Mouse (Mus musculus): ENCODE measurements at regions not wholly inside any gene's neighbourhood (a gene's known extent, or its start where the extent isn't known, plus 50 kb on each side); places are given as distances from the start of the nearest gene placed in this dataset.

DNA sequence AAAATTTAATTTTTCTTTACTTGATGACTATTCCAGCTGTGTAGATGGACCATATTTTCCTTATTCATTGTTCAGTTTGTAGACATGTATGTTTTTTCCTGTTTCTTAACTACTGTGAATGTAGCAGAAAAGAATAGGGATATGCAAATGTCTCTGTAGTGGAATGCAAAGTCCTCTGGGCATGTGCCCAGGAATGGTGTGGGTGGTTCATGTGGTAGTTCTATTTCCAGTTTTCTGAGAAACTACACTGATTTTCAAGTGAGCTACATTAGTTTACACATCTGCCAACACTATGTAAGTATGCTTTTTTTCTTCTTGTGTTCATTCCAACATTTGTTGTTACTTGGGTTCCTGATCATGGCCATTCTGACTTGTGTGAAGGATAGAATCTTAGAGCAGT, 628.0 kb downstream of the Plod2 start:
- no peaks in the 10 kb centered on the region for H3K4me1 ChIP-seq (replicated peaks)
- H3K4me3 ChIP-seq, result no peak overlapping the region
- no peak for ATAC-seq (replicated peaks; ENCODE audit: insufficient number of reproducible peaks, insufficient read depth, low FRiP score, low read depth)
- H3K36me3 ChIP-seq, result no peaks in the 10 kb centered on the region
- H3K4me2 ChIP-seq, result no peak overlapping the region
- no peaks in the 10 kb centered on the region for H3K9me3 ChIP-seq (replicated peaks)
- H3K27ac ChIP-seq, result no peak overlapping the region
- H3K27me3 ChIP-seq, result no peaks in the 10 kb centered on the region
- no peak overlapping the region for H3K9ac ChIP-seq

DNA sequence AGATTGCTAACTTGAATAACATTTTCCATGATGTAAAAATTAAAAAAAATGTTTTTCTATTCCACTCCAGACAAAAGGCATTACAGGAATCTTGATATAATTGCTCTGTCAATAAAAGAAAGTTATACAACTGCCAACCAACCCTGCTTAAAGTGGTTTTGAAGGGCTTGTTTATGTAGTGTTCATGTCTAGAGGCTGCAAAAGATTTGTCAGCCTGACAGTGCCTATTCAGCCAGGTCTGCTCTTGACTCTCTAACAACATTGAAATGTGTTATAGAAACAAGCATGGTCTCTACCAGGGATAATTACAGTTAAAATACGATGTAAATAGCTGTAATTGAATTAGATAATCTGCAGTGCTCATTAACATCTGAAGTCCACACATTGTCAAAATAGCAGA, 644.6 kb downstream of the Plod2 start:
- H3K27ac ChIP-seq, result no peak overlapping the region
- H3K27me3 ChIP-seq, result no peaks in the 10 kb centered on the region
- WGBS, result 55% methylated on average over 1 of the region's 1 CpGs
- no peak overlapping the region for H3K4me3 ChIP-seq
- no peak for ATAC-seq (replicated peaks; ENCODE audit: insufficient number of reproducible peaks, insufficient read depth, low FRiP score, low read depth)
- no peaks in the 10 kb centered on the region for H3K9me3 ChIP-seq (replicated peaks)
- no peaks in the 10 kb centered on the region for H3K36me3 ChIP-seq
- H3K9ac ChIP-seq, result no peak overlapping the region
- no peaks in the 10 kb centered on the region for H3K4me1 ChIP-seq (replicated peaks)
- H3K4me2 ChIP-seq, result no peak overlapping the region

GRCm38 (mm10) chr9:93232562-93232961, 690.5 kb downstream of the Plod2 start:
- Histone ChIP-seq H3K27me3 (no peaks in the 10 kb centered on the region), H3K36me3 (no peaks in the 10 kb centered on the region), H3K4me3 (no peak overlapping the region), H3K27ac (no peak overlapping the region), H3K9ac (no peak overlapping the region), H3K9me3 (replicated peaks) (no peaks in the 10 kb centered on the region), H3K4me2 (no peak overlapping the region), H3K4me1 (replicated peaks) (no peaks in the 10 kb centered on the region)
- ATAC-seq (replicated peaks; ENCODE audit: insufficient number of reproducible peaks, insufficient read depth, low FRiP score, low read depth), result no peak

DNA sequence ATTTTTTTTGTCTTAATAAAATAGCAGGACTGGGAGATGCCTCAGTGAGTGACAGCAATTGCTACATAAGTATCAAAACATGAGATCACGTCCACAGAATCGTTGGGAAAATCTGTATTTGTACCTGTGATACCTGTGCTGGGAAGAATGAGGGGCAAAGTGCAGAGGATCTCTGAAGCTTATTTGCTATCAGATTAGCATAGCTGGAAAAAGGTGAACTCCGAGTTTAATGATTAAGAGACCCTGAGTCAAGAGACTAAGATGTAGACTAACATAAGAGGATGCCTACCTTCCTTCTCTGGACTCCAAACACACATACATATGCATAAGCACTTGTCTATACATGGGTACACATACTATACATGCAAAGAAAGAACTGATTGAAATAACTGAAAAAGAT, 710.1 kb downstream of the Plod2 start:
- Histone ChIP-seq H3K36me3 (no peaks in the 10 kb centered on the region), H3K4me2 (no peak overlapping the region), H3K27ac (no peak overlapping the region), H3K4me1 (replicated peaks) (no peaks in the 10 kb centered on the region), H3K9me3 (replicated peaks) (no peaks in the 10 kb centered on the region), H3K4me3 (no peak overlapping the region), H3K27me3 (no peaks in the 10 kb centered on the region), H3K9ac (no peak overlapping the region)
- ATAC-seq (replicated peaks; ENCODE audit: insufficient number of reproducible peaks, insufficient read depth, low FRiP score, low read depth), result no peak
- 73% methylated on average over 3 of the region's 3 CpGs for WGBS

DNA sequence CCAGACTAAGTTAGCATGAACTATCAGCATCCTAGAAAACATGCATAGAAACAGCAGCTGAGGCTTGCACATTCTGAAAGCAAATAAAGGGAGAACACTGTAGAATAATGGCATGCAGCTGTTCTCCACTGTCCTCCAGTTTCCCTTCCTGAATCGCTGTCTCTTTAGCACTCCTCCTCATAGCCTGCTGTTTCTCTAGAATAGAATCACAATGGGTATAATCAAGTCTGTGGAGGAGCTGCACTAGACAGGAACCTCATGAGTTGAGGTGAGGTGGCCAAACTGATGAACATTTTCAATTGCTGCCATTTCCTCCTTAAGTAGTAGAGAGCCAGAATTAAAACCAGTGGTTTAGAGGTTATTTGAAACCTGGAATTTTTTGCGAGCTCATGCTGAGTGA, 755.3 kb downstream of the Plod2 start:
- Histone ChIP-seq H3K27ac (no peak overlapping the region), H3K4me3 (no peak overlapping the region), H3K4me2 (no peak overlapping the region), H3K36me3 (no peaks in the 10 kb centered on the region), H3K9me3 (replicated peaks) (no peaks in the 10 kb centered on the region), H3K4me1 (replicated peaks) (no peaks in the 10 kb centered on the region), H3K27me3 (no peaks in the 10 kb centered on the region), H3K9ac (no peak overlapping the region)
- ATAC-seq (replicated peaks; ENCODE audit: insufficient number of reproducible peaks, insufficient read depth, low FRiP score, low read depth), result no peak
- 68% methylated on average over 2 of the region's 2 CpGs for WGBS

GRCm38 (mm10) chr9:93306753-93307152, 764.7 kb downstream of the Plod2 start:
- no peaks in the 10 kb centered on the region for H3K36me3 ChIP-seq
- H3K27ac ChIP-seq, result no peak overlapping the region
- H3K4me1 ChIP-seq (replicated peaks), result no peaks in the 10 kb centered on the region
- no peak overlapping the region for H3K4me3 ChIP-seq
- WGBS, result 60% methylated on average over 2 of the region's 2 CpGs
- no peak for ATAC-seq (replicated peaks; ENCODE audit: insufficient number of reproducible peaks, insufficient read depth, low FRiP score, low read depth)
- H3K9me3 ChIP-seq (replicated peaks), result no peaks in the 10 kb centered on the region
- H3K9ac ChIP-seq, result no peak overlapping the region
- H3K27me3 ChIP-seq, result no peaks in the 10 kb centered on the region
- H3K4me2 ChIP-seq, result no peak overlapping the region

DNA sequence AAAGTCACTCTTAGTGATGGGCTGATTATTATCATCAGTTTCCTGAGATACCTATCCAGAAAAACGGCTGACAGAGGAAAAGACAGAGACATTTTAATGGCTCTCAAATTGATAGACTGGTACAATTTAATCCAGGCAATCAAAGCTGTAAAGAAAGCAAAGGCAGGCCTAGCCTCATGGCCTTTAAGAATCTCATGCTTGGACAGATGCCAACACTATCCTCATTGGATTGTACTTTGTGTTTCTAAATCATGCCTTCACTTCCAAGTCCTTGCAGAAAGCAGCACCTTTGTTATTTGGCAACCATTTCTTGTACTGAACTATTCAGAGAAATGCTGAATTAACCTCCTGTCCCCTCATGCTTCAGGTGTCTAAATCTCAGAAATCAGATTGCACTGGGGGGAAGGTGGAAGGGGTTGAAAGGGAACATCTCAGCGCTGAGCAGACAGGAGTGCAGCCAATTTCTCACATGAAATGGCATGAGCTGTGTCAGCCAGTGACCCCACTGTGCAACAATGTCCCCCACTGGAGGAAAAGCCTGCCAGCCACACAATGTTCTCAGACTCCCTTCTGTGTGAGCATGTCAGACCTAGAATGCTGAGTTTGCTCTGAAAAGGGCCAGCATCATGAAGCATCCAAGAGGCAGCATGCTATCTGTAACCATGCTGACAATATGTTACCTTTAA, 787.1 kb downstream of the Plod2 start:
- no peak overlapping the region for H3K9ac ChIP-seq
- whole genome bisulfite sequencing, result 45% methylated on average over 2 of the region's 2 CpGs
- H3K4me1 ChIP-seq (replicated peaks), result no peaks in the 10 kb centered on the region

More for the DNA sequence above, 787.1 kb downstream of the Plod2 start:
- ATAC-seq (replicated peaks; ENCODE audit: insufficient number of reproducible peaks, insufficient read depth, low FRiP score, low read depth), result no peak
- H3K4me3 ChIP-seq, result no peak overlapping the region
- H3K4me2 ChIP-seq, result no peak overlapping the region
- H3K27me3 ChIP-seq, result no peaks in the 10 kb centered on the region
- H3K9me3 ChIP-seq (replicated peaks), result no peaks in the 10 kb centered on the region
- no peak overlapping the region for H3K27ac ChIP-seq
- no peaks in the 10 kb centered on the region for H3K36me3 ChIP-seq

Measured in heart, embryonic 15.5 days (tissue).